Mouse (Mus musculus) CH12.LX (cell line): ENCODE data around the gene Kif6. TPM values are rescaled to one million over a fixed set of nuclear protein-coding genes. Genes with fewer than 3 reads are reported as not detected.

Source experiments
- DNase-seq: peaks from one replicate; pipeline ENCODE4 v3.0.0-alpha.2; 2013; ENCODE audit errors: extremely low read depth
- H3K27ac ChIP-seq: 2 replicates; pipeline ENCODE4 v1.5.1; 2012; ENCODE audit warnings: low read depth, mild to moderate bottlenecking, control low read depth, moderate library complexity; ENCODE audit not compliant: insufficient read depth
- H3K27me3 ChIP-seq: replicated peaks from 2 replicates; pipeline ENCODE3; 2012; ENCODE audit warnings: inconsistent platforms
- H3K36me3 ChIP-seq, 2 experiments: replicated peaks in 1 of 2; 2 replicates each; pipeline versions ENCODE3 to v1.6.1; 2012; ENCODE audit warnings: inconsistent platforms in 1 of 2, low read length in 1 of 2, mild to moderate bottlenecking in 1 of 2, mixed read lengths in 1 of 2, moderate library complexity in 1 of 2; ENCODE audit not compliant: control insufficient read depth in 1 of 2, insufficient read depth in 1 of 2
- H3K4me1 ChIP-seq, 2 experiments: 2 replicates each; pipeline ENCODE4 v1.6.1; 2012; ENCODE audit warnings: inconsistent platforms in 1 of 2, moderate library complexity in 1 of 2; ENCODE audit not compliant: insufficient read depth in 2 of 2, control insufficient read depth in 1 of 2
- H3K4me2 ChIP-seq: 2 replicates; pipeline ENCODE4 v1.6.1; 2012; ENCODE audit warnings: low read depth, mild to moderate bottlenecking, control low read depth; ENCODE audit not compliant: poor library complexity, insufficient read depth, severe bottlenecking
- H3K4me3 ChIP-seq, 3 experiments: fragments of 150-350 bp in 1 of 3; sonication (generic) in 1 of 3; replicated peaks in 1 of 3; 2 replicates each; pipeline versions ENCODE3 to v1.5.1; 2011 to 2012; ENCODE audit warnings: low read depth in 2 of 3, low read length in 2 of 3, mild to moderate bottlenecking in 2 of 3, moderate library complexity in 2 of 3, control low read depth in 1 of 3, improper control_type of control experiment in 1 of 3, inconsistent platforms in 1 of 3, mixed read lengths in 1 of 3; ENCODE audit not compliant: poor library complexity in 1 of 3
- H3K79me2 ChIP-seq: replicated peaks from 2 replicates; pipeline ENCODE4 v1.6.1; 2012; ENCODE audit warnings: mild to moderate bottlenecking, moderate library complexity; ENCODE audit not compliant: control insufficient read depth, poor library complexity, insufficient read depth, severe bottlenecking; ENCODE audit errors: extremely low read depth
- H3K9ac ChIP-seq: 2 replicates; pipeline ENCODE4 v1.6.1; 2012; ENCODE audit warnings: low read depth, mild to moderate bottlenecking, control low read depth, moderate library complexity; ENCODE audit not compliant: insufficient read depth
- H3K9me3 ChIP-seq: replicated peaks from 2 replicates; pipeline ENCODE3; 2012; ENCODE audit warnings: low read length, inconsistent platforms, mixed read lengths
- BHLHE40 ChIP-seq: IDR thresholded peaks from 2 replicates; pipeline ENCODE4 v1.6.1; 2011; ENCODE audit warnings: mild to moderate bottlenecking, low read depth, low read length, improper control_type of control experiment
- CHD1 ChIP-seq: IDR thresholded peaks from 2 replicates; pipeline ENCODE4 v1.6.1; 2012; ENCODE audit warnings: low read depth, low read length, improper control_type of control experiment, inconsistent platforms
- CHD2 ChIP-seq: IDR thresholded peaks from 2 replicates; pipeline ENCODE4 v1.6.1; 2011; ENCODE audit warnings: low read length, improper control_type of control experiment
- CTCF ChIP-seq, 2 experiments: IDR thresholded peaks in 1 of 2; conservative IDR thresholded peaks in 1 of 2; 2 replicates each; pipeline ENCODE4 v1.5.1; 2011 to 2012; ENCODE audit warnings: low read depth in 2 of 2, low read length in 2 of 2, improper control_type of control experiment in 1 of 2, inconsistent platforms in 1 of 2, mild to moderate bottlenecking in 1 of 2, moderate library complexity in 1 of 2
- EP300 ChIP-seq: IDR thresholded peaks from 2 replicates; pipeline ENCODE4 v1.6.1; 2011; ENCODE audit warnings: low read length, improper control_type of control experiment
- ETS1 ChIP-seq: conservative IDR thresholded peaks from 2 replicates; pipeline ENCODE4 v1.6.1; 2012; ENCODE audit warnings: low read depth, mild to moderate bottlenecking, inconsistent platforms, low read length, improper control_type of control experiment, moderate library complexity
- GABPA ChIP-seq: IDR thresholded peaks from 2 replicates; pipeline ENCODE4 v1.6.1; 2012; ENCODE audit warnings: low read depth, low read length, improper control_type of control experiment, inconsistent platforms; ENCODE audit not compliant: insufficient replicate concordance
- JUND ChIP-seq: conservative IDR thresholded peaks from 2 replicates; pipeline ENCODE4 v1.6.1; 2011; ENCODE audit warnings: low read depth, low read length, improper control_type of control experiment
- KAT2A ChIP-seq: IDR thresholded peaks from 2 replicates; pipeline ENCODE4 v1.6.1; 2012; ENCODE audit warnings: low read length, improper control_type of control experiment, inconsistent platforms; ENCODE audit not compliant: insufficient replicate concordance
- MAFK ChIP-seq: IDR thresholded peaks from 2 replicates; pipeline ENCODE4 v1.6.1; 2011; ENCODE audit warnings: low read length, improper control_type of control experiment; ENCODE audit not compliant: insufficient replicate concordance
- MAX ChIP-seq: IDR thresholded peaks from 2 replicates; pipeline ENCODE4 v1.6.1; 2011; ENCODE audit warnings: low read length, improper control_type of control experiment
- MEF2A ChIP-seq: IDR thresholded peaks from 2 replicates; pipeline ENCODE4 v1.6.1; 2014; ENCODE audit warnings: low read depth, mild to moderate bottlenecking, inconsistent platforms, low read length, improper control_type of control experiment, borderline replicate concordance
- NELFE ChIP-seq: IDR thresholded peaks from 2 replicates; pipeline ENCODE4 v1.6.1; 2011; ENCODE audit warnings: low read depth, low read length, improper control_type of control experiment
- NRF1 ChIP-seq: IDR thresholded peaks from 2 replicates; pipeline ENCODE4 v1.6.1; 2014; ENCODE audit warnings: low read depth, mild to moderate bottlenecking, inconsistent platforms, low read length, improper control_type of control experiment, moderate library complexity
- PAX5 ChIP-seq: IDR thresholded peaks from 2 replicates; pipeline ENCODE4 v1.6.1; 2012; ENCODE audit warnings: low read length, inconsistent platforms, mixed read lengths
- POLR2AphosphoS2 ChIP-seq: IDR thresholded peaks from 2 replicates; pipeline ENCODE4 v1.6.1; 2011; ENCODE audit warnings: low read depth, low read length, improper control_type of control experiment
- RAD21 ChIP-seq: IDR thresholded peaks from 2 replicates; pipeline ENCODE4 v1.6.1; 2011; ENCODE audit warnings: low read depth, mild to moderate bottlenecking, low read length, improper control_type of control experiment, moderate library complexity
- SIN3A ChIP-seq: IDR thresholded peaks from 2 replicates; pipeline ENCODE4 v1.6.1; 2012; ENCODE audit warnings: low read length, improper control_type of control experiment, inconsistent platforms
- SMC3 ChIP-seq: IDR thresholded peaks from 2 replicates; pipeline ENCODE4 v1.6.1; 2011; ENCODE audit warnings: low read depth, low read length, improper control_type of control experiment
- TBP ChIP-seq: conservative IDR thresholded peaks from 2 replicates; pipeline ENCODE4 v1.6.1; 2011; ENCODE audit warnings: low read depth, low read length, improper control_type of control experiment
- UBTF ChIP-seq: IDR thresholded peaks from 2 replicates; pipeline ENCODE4 v1.6.1; 2012; ENCODE audit warnings: low read depth, mild to moderate bottlenecking, inconsistent platforms, low read length, improper control_type of control experiment, moderate library complexity
- USF2 ChIP-seq: conservative IDR thresholded peaks from 2 replicates; pipeline ENCODE4 v1.6.1; 2011; ENCODE audit warnings: low read depth, low read length, improper control_type of control experiment
- ZKSCAN1 ChIP-seq: IDR thresholded peaks from 2 replicates; pipeline ENCODE4 v1.6.1; 2012; ENCODE audit warnings: low read depth, inconsistent platforms, low read length, improper control_type of control experiment, borderline replicate concordance
- ZMIZ1 ChIP-seq: IDR thresholded peaks from 2 replicates; pipeline ENCODE4 v1.6.1; 2012; ENCODE audit warnings: low read depth, mild to moderate bottlenecking, inconsistent platforms, low read length, improper control_type of control experiment
- dilution Hi-C: fragments of 300-500 bp; cut with MboI; formaldehyde crosslinking; loops from 2 replicates; pipeline ENCODE4 v1.14.3; 2020; ENCODE audit warnings: low sequenced_read_pairs; ENCODE audit not compliant: extremely low pct_unique_long_range_greater_than_20kb, extremely low pct_ligation_motif_present
- in situ Hi-C: fragments of 300-500 bp; cut with MboI; formaldehyde crosslinking; loops from 3 replicates; pipeline ENCODE4 v1.14.3; 2019; ENCODE audit warnings: low sequenced_read_pairs, low pct_ligation_motif_present, low pct_unique_long_range_greater_than_20kb, mixed read lengths
- polyA plus RNA-seq: library from polyadenylated mRNA; unstranded; fragments of >175 nt; gene quantifications from 2 replicates; pipeline ENCODE4 v1.2.1, GENCODE M21; 2012; ENCODE audit warnings: low read depth; ENCODE audit not compliant: insufficient read length
- total RNA-seq, 2 experiments: library from RNA; depleted of rRNA; stranded (reverse); fragments of 300-350 nt in 1 of 2; fragments of >200 nt in 1 of 2; gene quantifications; 2 replicates each; pipeline ENCODE4 v1.2.3; 2012 to 2014

Kif6 gene
- total and polyA plus RNA-seq, 3 experiments, result not detected

GRCm38 (mm10) chr17:49652357-49652756 lies 37.4 kb downstream of the Kif6 start:
- Histone ChIP-seq H3K79me2 (no peaks in the 10 kb centered on the region), H3K27ac (no peak overlapping the region), H3K4me3 (no peak overlapping the region), H3K4me1 (no peaks in the 10 kb centered on the region), H3K9ac (no peak overlapping the region), H3K9me3 (peaks cover 9% of the 10 kb centered on the region), H3K4me2 (no peak overlapping the region), H3K36me3 (no peaks in the 10 kb centered on the region), H3K27me3 (peaks cover 28% of the 10 kb centered on the region)
- TF ChIP-seq ZMIZ1 (no peak), MAX (no peak), CHD1 (no peak), EP300 (no peak), GABPA (no peak), ZKSCAN1 (no peak), POLR2AphosphoS2 (no peak)
- no peak for DNase-seq
- dilution Hi-C loops, result no loop called here
- in situ Hi-C loops, result no loop called here

- no peaks in the 10 kb centered on the region for H3K79me2 ChIP-seq
- no peak overlapping the region for H3K9ac ChIP-seq
- DNase-seq, result no peak
- no peak overlapping the region for H3K27ac ChIP-seq
- H3K9me3 ChIP-seq, result peaks cover 9% of the 10 kb centered on the region
- in situ Hi-C loops (no loop called here), dilution Hi-C loops (no loop called here)
- no peak overlapping the region for H3K4me2 ChIP-seq
- H3K36me3 ChIP-seq, result no peaks in the 10 kb centered on the region
- H3K4me3 ChIP-seq, result no peak overlapping the region
- peaks cover 27% of the 10 kb centered on the region for H3K27me3 ChIP-seq
- H3K4me1 ChIP-seq, result no peaks in the 10 kb centered on the region
- no peak for TF ChIP-seq RAD21
Measured at GRCm38 (mm10) chr17:49652800-49653199, 37.9 kb downstream of the Kif6 start.

- H3K4me2 ChIP-seq, result no peak overlapping the region
- no peak for DNase-seq
- in situ Hi-C loops, result no loop called here
Measured at GRCm38 (mm10) chr17:49661626-49662025, 46.7 kb downstream of the Kif6 start.

More at GRCm38 (mm10) chr17:49661626-49662025, 46.7 kb downstream of the Kif6 start:
- TF ChIP-seq SMC3 (no peak), MAX (no peak), MAFK (no peak), NELFE (no peak), POLR2AphosphoS2 (no peak), ZMIZ1 (no peak), JUND (no peak), TBP (no peak), MEF2A (no peak), SIN3A (no peak), CHD2 (no peak), UBTF (no peak), USF2 (no peak), ETS1 (no peak), KAT2A (no peak), GABPA (no peak), BHLHE40 (no peak), PAX5 (no peak), NRF1 (no peak), CTCF (conservative IDR thresholded peaks at IDR 0.05 in 1 of 2, IDR thresholded peaks at IDR 0.05 in 1 of 2; ENCODE audit: low read depth in 2 of 2, low read length in 2 of 2) (no peak)
- Histone ChIP-seq H3K4me1 (no peaks in the 10 kb centered on the region), H3K36me3 (no peaks in the 10 kb centered on the region), H3K9ac (no peak overlapping the region), H3K27ac (no peak overlapping the region), H3K79me2 (no peaks in the 10 kb centered on the region), H3K27me3 (peaks cover 35% of the 10 kb centered on the region), H3K4me3 (no peak overlapping the region), H3K9me3 (no peaks in the 10 kb centered on the region)
- dilution Hi-C loops, result no loop called here
